Mouse (Mus musculus) cerebellum, postnatal 14 days (tissue): ENCODE results near the gene Fam189a2.
A peak's percentile ranks its signal among the peaks of the same experiment; 100 is the strongest.

Experiments used
- DNase-seq, 2 experiments: peaks; one replicate each; pipeline ENCODE4 v3.0.0; 2021; ENCODE audit warnings: mixed read lengths in 2 of 2

The Fam189a2 gene

DNA sequence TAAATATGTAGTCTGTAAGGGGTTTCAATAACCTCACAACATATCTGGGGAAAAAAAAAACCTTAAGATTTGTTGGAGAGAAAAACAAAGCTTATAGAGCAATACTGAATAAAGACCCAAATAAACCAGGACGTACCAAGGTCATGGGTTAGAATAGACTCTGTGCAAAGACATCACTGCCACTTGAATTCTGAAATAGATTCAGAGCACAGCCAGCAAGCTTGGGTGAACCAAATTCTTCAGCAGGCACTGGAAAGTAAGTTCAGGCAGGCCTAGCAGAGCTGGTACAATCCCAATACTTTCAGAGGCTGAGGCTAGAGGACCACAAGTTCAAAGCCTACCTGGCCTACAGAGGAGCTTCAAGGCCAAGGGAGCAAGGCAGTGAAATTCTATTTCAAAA is 6.2 kb downstream of the Fam189a2 start:
- no peak for DNase-seq

DNA sequence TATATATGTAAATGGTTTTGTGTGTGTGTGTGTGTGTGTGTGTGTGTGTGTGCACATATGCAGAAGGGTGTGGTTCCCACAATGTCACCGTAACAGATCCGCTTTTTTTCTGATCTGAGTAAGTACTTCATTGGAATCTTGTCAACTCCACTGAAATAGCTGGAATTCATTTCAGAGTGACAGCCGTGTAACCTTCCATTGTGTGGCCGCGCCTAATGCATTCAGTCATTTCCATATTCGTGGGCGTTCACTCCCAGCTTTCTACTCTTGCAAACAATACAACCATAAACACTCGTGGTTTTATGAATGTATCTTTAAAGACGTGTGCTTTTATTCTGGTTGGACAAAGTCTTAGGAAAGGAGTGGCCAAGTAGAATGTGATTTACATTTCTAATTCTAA is 6.7 kb downstream of the Fam189a2 start:
- no peak for DNase-seq

DNA sequence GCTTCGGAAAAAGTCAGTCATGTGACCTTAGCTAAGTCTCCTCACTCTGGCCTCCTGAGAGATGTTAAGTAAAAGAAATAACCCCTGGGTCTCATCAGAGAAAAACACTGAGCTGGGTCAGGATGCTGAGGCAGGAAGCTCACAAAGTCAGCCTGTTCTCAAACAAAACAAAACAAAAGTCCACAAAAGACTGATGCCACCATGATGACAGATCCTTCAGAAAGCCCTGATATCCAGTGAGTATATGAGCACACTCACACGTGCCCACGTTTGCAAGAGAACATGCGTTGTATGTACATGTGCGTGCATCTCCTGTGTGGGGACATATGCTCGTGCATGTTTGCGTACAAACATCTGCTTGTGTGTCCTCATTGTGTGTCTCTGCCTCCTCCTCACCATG is 7.5 kb downstream of the Fam189a2 start:
- DNase-seq: no peak

DNA sequence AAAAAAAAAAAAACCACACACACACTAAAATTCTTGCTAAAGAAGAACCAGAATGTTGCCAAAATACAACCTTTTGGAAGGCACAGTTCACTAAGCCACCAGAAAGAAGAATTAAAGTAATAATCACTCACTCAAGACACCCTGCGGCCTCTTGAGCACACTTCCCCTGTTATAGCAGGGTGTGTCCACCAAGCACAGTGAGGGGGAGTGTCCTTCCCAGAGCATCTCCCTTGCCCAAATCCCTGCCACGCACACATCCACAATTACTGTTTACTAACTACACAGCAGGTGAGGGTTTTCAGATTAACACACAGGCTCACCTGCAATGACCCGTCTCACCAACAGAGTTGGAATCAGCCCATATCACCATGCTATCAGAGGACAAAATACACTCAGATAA is 8.0 kb downstream of the Fam189a2 start:
- DNase-seq: no peak

DNA sequence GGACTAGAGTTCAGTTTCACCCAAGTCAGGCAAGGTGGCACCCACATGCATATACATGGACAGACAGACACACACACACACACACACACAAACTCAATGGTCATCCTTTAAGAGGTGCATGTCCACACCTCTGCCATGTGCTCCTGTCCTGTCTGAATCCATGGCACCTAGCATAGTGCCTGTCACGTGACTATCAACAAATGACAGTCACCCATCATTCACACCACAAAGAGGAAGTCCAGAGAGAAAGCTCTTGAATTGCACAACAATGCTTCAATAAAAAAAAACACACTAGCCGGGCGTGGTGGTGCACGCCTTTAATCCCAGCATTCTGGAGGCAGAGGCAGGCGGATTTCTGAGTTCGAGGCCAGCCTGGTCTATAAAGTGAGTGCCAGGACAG is 8.5 kb downstream of the Fam189a2 start:
- no peak for DNase-seq

DNA sequence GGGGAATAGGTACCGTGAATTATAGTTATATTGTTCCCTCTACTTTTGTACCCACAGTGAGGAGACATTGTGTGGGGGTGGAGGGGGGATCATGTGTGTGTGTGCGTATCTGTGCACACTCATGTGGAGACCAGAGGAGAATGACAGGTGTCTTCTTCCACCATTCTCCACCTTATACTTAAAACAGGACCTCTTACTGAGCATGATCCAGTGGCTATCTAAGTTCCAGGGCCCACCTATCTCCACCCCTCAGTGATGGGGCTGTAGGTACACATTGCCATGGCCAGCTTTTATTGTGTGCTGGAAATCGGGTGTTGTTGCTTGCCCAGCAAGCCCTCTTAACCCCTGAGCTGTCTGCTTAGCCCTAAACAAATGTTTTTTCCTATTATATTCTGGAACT is 10.1 kb downstream of the Fam189a2 start:
- DNase-seq: no peak

DNA sequence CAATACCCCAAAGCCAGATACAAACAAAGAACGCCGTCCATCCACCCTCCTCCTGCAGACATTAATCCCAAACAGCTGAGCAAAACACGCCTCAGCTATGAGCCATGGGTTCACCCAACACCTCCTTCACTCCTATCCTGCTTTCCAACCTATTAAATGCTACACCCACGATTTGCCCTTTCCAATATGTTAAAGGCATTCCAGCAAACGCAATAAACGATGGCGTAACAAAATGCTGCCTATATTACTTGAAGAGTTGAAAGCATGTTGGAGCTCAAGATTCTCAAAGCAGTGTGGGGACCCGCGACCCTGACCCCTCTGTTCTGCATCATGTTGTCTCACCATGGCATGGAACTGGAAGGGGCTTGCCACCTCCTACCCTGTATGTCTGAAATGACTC is 11.2 kb downstream of the Fam189a2 start:
- DNase-seq: no peak

DNA sequence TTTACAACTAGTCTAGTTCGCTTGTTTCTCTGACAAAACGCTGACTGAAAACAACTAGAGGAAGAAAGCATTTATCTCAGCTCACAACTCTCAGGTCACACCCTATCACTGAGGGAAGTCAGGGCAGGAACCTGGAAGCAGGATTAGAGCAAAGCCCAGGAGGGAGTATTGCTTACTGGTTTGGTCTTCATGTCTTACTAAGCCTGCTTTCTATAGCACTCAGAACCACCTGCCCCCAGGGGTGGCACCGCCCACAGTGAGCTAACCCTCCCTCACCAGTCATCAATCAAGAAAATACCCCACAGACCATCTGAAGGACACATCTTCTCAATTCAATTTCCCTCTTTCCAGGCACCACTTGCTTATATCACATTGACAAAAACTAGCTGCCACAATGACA is 12.4 kb downstream of the Fam189a2 start:
- DNase-seq: no peak

DNA sequence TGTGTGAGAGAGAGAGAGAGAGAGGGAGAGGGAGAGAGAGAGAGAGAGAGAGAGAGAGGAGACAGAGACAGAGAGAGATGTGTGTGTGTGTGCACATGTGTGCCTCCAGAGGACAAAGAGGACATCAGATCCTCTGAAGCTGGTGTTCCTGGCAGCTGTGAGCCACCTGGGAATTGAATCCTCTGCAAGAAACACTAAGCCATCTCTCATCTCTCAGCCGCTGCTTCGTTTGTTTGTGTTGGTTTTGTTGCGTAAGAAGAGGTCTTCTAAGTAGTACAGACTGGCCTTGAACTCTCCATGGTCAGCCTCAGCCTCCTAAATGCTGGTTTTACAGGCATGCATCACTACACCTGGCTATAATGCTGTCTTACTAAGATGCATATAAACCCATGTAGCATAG is 12.9 kb downstream of the Fam189a2 start:
- DNase-seq: no peak

DNA sequence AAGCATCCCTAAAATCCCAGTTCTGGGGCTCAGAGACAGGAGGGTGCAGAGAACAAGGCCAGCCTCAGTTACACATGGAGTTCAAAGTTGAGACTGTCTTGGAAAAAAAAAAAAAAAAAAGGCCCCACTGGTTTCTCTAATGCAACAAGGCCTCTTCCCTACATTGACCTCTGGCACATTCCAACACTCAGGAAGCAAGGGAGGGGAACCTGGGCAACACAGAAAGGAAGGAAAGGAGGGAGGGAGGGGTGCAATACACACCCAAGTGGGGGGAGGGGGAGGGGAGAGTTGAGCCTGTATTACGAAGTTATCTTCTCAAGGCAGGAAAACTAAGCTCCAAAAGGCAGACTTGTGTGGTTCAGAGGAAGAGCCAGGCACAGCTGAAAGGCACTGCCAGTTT is 13.4 kb downstream of the Fam189a2 start:
- DNase-seq: no peak

DNA sequence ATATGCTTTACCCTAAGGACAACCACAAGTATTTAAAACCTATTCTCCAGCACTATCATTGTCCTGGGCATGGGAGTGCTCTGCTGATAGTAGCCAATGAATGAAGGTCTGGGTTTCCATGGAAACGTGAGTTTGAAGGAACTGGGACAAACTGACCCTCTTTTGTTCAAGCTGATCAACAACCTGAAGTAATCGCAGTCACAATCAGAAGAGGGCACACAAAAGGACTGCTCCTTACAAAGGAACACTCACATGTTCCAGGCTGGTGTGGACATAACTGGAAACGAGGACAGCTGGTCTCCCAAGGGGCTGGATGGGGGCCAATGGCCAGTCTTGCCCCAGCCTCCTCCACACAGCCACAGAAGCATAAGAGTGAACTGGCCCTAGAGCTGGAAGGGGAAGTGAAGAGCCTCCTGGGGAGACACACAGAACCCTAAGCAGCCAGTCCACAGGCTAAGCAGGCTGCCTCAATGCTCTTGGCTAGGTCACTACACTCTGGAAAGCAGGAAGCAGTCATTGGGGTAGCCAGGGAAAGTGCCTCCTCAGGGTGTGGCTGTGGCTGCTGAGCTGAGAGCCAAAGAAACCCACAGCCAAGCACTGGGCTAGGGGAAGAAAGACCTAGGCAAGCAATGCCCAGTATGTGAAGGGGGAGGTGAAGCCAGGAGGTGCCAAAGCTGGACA is 14.0 kb downstream of the Fam189a2 start:
- peak; percentile 50 to 61 for DNase-seq

DNA sequence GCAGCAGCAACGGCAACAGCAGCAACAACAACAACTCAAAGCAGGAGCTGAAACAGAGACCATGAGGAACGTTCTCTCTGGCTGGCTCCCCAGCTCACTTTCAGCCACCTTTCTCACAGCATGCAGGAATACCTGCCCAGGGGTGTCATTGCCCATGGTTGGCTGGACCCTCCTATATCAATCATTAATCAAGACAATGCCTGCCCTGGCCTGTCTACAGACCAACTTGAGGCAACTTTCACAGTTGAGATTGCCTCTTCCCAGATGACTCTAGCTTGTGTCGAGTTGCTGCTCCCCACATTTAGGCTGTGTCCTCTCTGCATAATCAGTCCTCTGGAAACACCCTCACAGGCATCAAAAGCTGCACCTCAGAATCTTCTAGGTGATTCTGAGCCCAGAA is 17.6 kb downstream of the Fam189a2 start:
- no peak for DNase-seq

DNA sequence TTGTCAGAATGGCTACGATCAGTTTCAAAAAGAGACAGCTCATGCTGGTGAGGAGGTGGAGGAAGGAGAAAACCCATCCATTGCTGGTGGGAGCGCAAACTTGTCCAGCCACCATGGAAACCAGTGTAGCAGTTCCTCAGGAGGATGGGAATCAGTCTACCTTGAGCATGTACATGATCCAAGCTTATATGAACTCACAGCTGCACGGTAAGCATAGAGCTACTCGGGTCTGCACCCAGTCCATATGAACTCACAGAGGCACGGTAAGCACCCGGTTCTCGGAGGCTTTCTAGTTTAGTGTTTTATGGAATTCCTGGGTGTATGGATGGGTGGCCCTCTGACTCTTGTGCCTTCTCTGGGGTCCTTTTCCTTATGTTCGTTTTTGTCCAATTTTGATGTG is 18.3 kb downstream of the Fam189a2 start:
- DNase-seq: no peak

DNA sequence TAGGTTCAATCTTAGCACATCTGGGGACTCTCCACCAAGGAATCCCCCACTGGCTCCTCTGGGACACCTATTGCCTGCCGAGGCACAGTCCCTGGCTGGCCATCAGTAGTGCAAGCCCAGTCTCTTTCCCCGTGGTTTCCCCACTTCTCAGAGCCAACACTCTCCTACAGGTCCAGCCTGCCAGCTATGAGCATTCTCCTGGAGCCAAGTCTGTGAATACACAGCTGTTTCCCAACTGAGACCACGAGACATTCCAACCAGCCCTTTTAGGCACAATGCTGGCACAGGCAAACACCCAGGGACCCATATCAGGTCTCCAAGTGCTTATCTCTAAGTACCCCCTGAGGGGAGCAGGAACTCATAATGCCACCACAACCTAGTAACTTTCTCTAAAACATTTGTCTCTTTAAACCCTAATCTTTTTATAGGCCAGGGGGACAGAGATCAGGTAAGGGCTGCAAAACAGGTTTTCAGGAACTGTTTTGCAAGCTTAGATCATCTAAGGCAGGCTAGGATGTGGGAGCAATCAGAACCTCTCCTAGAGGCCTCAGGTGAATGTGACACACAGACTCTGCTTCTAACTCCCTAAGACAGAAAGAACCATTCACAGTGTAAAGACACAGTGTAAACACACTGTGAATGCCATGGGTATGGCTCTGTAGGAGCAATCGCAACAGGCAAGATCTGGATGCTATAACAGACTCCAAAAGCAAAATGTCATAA is 23.0 kb downstream of the Fam189a2 start:
- DNase-seq: no peak

DNA sequence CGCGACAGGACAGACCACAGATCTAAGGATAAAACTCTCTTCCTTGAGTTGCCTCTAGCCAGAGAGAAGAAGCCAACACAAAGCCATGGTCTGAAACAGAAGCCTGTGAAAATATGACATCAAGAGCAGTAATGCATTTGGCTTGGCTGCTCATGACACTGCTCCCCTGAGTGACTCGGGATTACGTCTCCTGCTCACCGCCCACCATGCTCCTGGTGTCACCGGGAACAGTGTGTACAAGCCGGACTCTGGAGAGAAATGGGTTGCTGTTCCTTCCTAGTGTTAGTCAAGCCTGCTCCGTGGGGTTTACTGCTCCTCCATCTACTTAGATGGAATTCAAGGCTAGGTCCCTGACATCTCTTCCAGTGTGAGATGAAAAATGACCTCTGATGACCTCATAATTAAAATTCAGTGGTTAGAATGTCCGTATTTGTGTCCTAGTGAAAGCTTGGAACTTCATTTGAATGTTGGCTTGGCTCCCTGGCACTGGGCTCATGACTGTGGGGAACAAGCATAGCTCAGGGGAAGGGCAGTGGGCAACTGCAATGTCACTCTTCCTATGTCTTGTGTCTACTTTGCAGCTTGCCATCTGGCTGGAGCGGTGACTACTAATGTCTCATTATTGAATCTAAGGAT is 23.7 kb downstream of the Fam189a2 start:
- peak; percentile 20 to 35 for DNase-seq

DNA sequence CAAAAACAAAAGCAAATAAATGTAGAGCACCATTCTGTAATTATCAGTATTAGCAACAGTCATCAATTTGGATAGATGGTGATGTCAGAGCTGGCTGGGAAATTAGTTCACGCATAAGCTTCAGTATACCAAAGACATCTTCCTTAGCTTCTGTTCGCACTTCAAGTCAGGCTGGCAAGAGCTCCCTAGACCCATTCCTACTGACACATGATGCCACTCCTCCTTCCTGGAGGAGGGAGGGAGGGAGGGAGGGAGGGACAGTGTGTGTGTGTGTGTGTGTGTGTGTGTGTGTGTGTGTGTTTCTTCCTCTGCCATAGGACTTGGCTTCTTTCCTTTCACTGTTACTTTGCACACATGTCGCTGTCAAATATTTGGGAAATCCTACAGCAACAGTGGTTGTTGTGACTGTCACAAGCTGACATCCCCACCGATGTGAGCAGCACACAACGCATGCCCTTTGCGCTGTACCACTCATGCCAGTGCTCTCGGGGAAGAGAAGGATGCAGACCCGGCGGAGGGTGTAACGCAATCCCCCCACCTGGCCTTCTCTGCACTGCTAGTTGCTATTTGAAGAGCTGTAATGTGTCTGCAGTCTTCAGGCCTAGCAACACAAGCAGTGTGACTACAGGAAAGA is 34.9 kb downstream of the Fam189a2 start:
- no peak for DNase-seq

DNA sequence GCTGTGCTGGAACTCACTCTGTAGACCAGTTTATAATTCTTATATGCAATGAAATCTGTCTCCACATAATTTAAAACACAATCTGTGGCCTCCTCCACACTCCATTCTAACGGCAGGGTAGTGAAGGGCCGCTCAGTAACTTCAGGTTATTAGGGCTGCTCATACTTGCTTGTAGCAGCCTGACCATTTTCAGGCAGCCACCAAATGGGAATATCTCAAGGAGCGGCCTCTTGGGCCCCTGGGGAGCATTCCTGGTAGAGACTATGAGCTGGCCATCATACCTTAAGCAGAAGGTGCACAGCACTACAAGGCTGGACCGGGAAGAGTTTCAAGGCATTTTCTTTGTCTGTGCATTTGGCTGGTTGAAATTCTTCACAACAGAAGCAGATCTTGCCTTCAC is 42.7 kb downstream of the Fam189a2 start:
- DNase-seq: no peak

DNA sequence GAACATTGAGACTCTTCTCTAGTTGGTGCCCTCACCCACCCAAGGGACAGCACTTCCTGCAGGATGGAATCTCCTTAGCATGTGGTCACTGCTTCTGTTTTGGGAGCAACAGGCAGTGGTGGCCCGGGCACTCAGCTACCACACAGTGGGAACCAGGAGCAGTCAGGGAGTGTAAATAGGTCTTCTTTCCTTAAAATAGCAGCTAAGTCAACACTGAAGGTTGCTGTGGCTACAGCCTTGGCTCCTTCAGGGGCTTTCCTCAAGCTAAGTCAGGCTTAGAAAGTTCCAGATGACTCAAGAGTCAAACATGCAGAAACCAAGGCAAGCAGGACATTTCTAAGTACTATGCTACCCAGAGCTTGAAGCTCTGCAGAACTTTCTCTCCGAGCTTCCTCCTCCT is 43.5 kb downstream of the Fam189a2 start:
- DNase-seq: no peak

DNA sequence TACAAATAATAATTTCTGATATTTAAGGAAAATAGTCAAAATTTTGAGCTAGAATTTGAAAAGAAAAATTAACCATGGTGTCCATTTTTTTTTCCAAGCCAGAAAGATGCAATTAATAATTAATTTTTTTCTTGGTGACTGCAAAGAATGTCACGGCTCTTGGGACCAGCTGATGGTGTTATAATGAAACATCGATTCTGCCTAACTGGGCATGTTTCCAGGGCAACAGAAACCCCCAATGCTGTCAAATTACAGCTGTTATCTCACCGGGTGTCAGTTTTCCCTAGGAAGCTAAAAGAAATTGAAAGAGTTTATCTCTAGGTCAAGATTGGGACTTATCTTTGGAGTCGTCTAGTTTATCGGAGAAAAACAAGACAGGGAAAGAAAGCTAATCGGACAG is 46.6 kb downstream of the Fam189a2 start:
- DNase-seq: no peak

DNA sequence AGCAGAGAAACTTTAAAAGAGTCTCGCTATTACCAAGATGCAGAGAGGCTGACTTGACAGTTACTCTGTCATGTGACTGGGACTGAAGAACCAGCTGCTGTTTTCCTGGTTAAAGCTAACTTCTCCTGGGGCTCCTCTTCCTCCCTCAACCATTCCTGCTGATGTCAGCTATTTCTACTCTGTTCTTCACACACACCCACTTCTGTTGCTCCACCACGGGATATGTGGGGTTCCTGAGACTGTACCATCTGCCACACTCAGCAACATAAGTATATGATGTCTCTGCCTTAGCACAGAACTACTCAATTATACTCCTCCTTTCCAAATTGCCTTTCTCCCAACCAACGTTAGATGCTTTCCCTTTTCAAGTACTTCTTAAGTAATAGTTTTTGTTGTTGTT is 50.2 kb downstream of the Fam189a2 start:
- no peak for DNase-seq

DNA sequence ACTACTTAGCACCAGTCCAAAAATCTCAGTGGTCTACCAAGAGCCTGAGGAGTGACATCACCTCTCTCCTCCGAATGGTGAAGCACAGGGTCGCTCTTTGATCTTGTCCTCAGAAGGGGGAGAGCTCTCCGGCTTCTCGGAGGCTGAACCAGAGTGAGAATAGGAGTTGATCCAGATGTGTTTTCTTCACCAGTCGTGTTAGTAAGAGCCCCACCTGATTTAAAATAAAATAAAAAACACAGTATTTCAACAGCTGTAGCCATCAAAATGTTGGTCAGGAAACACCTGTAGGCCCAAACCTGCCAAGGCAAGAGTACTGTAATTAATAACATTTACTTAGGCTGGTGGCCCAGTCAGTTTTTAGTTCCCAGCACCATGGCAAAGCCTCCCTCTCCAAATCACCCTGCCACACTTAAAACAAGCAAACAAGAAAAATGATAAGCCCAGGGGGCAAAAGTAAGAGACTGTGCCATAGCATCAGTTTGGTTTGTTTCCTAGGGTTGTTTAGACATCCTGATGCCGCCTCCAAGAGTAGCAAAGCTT is 52.8 kb downstream of the Fam189a2 start:
- no peak for DNase-seq

DNA sequence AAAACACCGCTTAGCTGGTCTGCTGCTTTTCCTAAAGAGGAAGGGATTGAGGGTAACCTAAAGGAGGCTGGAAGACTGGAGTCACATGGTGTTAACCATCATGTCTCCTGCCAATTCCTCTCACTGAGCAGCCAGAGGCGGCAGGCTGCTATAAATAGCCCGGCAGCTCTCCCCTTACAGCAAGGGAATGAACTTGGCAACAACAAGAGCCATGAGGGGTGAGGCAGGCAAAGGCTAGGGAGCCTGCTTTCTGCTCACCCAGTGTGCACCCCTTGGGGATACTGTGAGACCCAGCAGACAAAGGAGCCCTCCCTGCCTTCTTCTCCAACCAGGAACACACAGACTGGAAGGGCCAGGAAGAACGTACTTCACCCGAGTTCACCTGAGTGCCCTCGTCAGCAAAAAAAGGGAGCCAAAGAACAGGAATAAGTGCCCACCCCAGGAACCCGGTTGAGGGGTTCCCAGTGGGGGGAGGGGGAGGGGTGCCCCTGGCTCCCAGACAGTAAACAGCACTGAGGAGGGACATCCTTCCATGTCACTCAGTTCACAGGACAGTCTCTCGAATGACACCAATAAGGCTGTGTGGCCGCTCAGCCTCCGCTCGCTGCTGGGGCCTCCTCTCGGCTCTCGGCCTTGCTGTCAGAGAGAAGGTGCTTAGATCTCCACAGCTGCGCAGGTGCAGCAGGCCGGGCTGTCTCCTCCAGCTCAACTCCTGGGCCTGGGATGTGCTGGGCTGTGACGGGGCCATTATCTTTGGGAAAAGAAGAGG is 57.8 kb downstream of the Fam189a2 start:
- DNase-seq: peak; percentile 56 to 67

DNA sequence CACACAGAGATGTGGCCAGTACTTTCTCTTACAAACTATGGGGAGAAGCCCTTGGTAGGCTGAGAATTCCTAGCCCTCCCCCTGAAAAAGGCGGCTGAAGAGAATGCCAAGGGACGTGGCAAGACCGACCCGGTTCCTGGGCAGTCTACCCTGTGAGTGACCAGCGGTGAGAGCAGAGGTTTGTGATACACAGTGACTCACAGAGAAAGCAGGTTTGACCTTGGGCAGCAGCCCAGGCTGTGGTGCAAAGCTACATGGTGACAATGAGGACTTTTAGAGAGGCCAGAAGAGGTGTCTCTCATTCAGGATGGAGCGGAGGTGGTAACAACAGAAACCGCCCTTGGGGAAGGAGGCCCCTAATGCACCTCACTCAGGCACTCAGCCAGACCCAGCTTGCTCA is 59.4 kb downstream of the Fam189a2 start:
- DNase-seq: no peak
